Mouse (Mus musculus): ENCODE measurements around the gene Cnep1r1.

The Cnep1r1 gene

DNA sequence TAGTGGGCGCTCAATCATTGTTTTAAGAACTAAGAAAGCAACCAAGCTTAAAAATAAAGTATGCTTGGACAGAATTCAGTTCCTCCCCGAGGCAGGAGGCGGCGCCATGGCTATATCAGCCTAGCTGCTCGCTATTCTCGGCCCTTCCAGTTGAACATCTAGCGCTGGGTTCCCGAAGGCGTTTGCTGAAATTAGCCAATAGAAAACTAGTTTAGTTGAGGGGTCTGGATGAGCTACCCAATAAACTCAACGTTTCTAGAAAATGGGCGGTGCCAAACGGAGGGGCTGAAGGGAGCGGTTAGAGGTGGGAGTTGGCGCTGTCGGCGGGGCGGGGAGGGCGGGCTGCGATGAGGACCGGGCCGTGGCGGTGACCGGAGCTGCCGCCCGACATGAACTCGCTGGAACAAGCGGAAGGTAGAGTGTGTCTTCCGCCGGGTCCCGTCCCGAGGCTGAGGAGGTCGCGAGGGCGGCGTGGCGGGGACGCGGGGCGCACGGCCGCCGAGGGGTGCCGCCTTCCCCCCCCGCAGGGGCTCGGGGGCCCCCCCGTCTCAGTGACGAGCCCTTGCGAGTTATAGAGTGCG, at the start of gene Cnep1r1:
Cnep1r1 (plus strand) TSS at position 314 of the 581 bp plus-strand sequence.
- peak; percentile 71 to 95 for DNase-seq (ENCODE audit: low spot score in 2 of 2)

DNA sequence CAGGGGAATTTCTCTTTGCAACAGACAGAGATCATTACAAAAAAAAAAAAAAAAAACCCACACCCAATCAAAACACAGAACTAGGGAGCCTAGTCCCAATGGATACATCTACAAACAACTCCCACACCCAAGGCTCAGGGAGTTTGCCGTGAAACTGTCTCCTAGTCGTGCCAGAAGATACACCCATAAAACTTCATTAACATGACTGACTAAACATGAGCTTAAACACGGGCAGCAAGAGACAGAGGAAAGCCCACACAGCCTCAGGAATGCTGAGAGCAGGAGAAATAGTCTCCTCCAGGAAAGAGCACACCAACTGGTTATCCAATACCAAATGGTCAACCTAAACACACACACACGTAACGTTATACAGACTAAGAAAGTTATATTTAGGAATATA, 36.4 kb upstream of the Cnep1r1 start:
- DNase-seq (ENCODE audit: low spot score in 2 of 2) = no peak

DNA sequence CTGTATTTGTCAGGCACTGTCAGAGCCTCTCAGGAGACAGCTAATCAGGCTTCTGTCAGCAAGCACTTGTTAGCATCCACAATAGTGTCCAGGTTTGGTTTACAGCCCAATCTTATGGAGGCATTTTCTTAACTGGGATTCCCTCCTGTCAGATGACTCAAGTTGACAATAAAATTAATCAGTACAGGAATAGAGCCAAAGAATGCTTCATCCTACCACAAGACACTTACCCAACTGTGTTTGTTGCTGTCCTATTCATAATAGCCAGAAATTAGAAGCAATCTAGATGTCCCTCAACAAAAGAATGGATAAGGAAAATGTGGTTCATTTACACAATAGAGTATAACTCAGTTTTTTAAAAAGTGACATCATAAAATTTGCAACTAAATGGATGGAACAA, 30.6 kb upstream of the Cnep1r1 start:
- DNase-seq (ENCODE audit: low spot score in 2 of 2) = no peak

DNA sequence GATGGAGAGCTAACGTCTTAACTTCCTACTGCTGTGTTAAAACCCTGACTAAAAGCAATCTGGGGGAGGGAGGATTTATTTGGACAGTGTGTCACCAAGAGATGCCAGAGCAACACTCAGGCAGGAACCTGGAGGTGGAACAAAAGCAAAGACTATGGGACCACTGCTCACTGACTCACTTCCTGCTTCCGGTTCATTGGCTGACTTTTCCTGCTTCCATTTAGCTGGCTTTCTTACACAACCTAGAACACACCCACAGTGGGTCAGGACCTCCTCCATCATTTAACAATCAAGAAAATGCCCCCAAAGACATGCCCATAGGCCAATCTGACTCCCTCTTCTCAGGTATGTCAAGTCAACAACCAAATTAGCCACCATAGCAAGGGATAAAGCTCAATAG, 26.9 kb upstream of the Cnep1r1 start:
- no peak for DNase-seq (ENCODE audit: low spot score in 2 of 2)

DNA sequence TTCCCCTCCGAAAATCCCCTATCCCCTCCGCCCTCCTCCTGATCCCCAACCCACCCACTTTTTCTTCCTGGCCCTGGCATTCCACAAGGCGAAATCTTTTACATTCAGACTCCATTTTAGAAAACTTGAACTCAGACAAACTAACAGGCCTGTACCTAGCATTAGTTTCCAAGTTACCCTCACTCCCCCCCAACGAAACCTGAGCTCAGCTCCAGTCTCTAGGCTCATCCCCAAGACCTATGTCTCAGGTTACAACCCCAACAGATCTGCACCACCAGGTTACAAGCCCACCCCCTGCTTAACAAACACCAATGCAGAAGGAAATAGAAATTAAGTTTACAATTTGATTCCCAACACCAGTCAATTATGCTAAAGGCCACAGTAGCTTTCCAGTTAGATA, 25.2 kb upstream of the Cnep1r1 start:
- DNase-seq (ENCODE audit: low spot score in 2 of 2) = no peak

DNA sequence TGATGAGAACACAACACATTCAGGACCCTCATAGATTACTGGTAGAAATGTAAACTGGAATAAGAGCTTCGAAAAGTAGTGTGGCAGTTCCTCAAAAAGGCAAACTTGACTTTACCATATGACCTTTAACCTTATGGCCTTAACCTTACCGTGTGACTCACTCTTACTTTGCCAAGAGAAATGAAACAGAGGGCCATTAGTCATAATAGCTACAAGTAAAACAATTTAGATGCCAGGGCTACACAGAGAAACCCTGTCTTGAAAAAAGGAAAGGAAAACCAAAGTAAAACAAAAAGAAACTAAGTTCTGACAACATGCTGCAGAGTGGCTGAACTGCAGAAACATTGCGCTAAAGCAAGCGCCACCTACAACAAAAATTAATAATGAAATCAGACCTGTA, 19.7 kb upstream of the Cnep1r1 start:
- DNase-seq (ENCODE audit: low spot score in 2 of 2) = no peak

DNA sequence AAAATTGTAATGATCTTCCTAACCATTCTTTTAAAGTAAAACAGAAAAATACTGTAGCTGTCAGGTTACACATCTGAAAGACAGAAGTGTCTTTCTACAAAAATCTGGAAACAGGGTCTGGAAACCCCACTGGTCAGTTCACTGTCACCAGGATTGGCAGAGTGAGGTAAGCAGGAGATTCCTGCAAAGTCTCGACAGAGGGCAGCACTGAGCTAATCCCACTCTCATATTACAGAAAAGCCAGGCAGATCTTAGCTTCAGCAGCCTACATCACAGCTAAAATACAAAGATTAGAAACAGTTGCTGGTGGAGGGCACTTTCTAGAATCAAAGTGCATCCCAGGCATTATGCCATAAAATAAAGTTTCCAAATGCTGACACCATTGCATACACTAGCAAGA, 19.0 kb upstream of the Cnep1r1 start:
- DNase-seq (ENCODE audit: low spot score in 2 of 2) = peak; percentile 35 to 54

DNA sequence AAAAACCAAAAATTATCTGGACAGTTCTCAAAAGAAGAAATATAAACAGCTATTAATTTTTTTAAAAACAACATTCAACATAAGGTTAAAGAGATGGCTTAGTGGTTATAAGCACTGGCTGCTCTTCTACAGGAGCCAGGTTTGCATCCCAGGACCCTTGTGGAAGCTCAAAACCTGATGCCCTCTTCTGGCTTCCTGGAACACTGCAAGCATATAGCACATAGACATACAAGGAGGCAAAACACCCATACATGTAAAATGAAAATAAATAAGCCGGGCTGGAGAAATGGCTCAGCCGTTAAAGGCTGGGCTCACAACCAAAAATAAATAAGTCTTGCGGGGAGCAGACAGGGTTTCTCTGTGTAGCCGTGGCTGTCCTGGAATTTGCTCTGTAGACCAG, 9.3 kb upstream of the Cnep1r1 start:
- DNase-seq (ENCODE audit: low spot score in 2 of 2) = no peak

DNA sequence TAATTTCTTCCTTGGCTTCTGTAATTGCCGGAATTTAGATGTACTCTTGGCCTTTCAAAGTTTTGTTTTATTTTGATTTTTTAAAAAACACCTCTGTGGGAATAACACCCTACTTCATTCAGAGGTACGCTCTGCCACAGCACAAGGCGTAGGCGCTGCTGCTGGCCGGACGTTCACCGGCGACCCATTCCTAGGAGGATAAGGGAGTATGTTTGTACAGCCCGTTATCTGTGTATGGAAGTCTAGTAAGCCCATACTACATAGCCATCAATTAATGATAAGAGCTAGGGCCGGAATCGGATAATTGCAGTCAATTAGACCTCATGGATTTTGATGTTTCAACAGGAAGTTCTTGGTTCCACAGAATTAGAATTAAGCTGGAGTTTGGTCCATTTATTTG, 507 bp downstream of the Cnep1r1 start:
- DNase-seq (ENCODE audit: low spot score in 2 of 2) = peak in 1 of 2 experiments; percentile 6

DNA sequence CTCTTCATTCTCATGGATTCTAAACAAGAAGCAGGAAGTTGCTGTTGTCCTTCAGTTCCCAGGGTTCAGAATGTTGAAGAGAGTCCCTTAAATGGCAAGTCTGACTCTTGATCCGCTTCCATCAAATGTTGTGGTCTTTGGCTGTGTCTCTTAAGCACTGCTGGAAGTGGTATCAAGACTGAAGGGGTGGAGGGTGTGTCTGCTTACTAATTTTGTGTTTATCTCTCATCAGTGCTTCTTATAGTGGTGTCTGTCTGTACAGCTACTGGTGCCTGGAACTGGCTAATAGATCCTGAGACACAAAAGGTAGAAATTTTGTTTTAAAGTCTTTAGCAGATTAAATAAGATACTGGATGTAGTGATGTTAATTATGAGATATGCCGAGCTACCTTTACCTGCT, 6.3 kb downstream of the Cnep1r1 start:
- DNase-seq (ENCODE audit: low spot score in 2 of 2) = no peak

DNA sequence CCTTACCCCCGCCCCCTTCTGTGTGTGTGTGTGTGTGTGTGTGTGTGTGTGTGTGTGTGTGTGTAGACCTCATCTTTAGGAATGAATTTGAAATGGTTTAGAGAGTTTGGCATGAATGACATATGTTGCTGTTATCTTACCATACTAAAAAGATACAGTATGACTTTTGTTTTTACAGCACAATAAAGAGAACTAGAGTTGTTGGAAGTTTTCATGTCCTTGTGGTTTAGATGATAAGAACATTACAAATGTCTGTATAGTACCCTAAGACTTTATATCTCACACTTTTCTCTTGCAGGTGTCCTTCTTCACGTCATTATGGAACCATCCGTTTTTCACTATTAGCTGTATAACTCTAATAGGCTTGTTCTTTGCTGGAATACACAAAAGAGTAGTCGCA, 10.8 kb downstream of the Cnep1r1 start:
- DNase-seq (ENCODE audit: low spot score in 2 of 2) = no peak

DNA sequence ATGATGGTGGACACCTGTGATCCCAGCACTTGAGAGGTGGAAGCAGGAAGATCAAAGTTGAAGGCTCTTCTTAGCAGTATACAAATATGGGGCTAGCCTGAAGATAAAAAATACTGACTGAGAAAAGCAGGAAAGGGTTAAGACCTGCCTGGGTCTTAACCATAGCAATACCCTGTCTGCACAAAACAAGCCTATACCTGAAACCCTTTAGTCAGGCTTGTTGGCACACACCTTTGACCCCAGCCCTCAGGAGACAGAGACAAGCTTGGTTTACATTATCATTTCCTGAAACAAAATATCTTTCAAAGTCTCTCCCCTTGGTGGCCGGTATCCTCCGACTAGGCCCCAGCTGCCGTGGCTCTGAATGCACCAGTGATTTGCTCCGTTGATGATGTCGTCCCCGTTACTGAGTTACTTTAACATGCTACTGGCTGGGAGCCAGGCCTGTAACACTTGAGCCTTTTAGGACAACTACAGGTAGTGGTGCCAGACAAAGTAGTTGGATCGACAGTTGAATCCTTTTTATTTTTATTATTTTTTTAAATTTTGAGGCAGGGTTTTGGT, 12.3 kb downstream of the Cnep1r1 start:
- DNase-seq (ENCODE audit: low spot score in 2 of 2) = no peak

DNA sequence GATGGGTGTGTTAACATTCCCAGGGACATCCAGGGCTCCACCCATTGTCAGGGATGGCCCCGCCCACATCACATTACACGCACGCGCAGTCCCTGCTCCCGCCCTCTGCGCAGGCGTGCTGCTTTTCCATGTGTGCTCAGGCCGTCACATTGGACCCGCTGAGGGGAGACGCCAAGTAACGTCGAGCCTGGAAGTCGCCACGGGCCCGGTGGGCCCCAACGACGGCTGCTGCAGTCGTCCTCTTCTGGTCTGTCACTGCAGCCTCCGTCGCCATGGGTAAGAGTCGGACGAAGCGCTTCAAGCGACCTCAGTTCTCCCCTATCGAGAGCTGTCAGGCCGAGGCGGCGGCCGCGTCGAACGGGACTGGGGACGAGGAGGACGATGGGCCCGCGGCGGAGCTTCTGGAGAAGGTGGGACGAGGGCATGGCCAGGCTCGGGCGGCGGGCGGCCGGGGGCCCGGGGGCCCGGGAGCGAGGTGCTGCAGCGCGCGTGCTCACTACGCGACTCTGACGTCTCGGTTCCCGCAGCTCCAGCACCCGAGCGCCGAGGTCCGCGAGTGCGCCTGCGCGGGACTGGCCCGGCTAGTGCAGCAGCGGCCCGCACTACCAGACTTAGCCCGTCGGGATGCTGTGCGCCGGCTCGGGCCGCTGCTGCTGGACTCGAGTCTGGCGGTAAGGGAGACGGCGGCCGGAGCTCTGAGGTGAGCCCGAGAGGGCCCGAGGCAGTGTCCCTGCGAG, 19.3 kb downstream of the Cnep1r1 start, which contains the start of gene Heatr3:
Heatr3 (plus strand) TSS at position 108 of the 737 bp plus-strand sequence.
- peak; percentile 87 to 93 for DNase-seq (ENCODE audit: low spot score in 2 of 2)

DNA sequence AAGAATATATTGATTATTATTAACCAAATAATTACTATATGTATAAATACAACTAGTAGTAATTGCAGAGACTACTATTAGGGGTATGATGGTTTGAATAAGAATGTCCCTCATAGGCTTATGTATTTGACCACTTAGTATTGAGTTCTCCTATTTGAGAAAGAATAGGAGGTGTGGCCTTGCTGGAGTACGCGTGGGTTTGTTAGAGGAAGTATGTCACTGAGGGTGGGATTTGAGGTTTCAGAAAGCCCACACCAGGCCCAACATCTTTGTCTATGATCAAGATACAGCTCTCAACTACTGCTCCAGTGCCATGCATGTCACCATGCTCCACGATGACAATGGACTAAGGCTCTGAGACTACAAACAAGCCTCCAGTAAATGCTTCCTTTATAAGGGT, 20.7 kb downstream of the Cnep1r1 start:
- no peak for DNase-seq (ENCODE audit: low spot score in 2 of 2)

DNA sequence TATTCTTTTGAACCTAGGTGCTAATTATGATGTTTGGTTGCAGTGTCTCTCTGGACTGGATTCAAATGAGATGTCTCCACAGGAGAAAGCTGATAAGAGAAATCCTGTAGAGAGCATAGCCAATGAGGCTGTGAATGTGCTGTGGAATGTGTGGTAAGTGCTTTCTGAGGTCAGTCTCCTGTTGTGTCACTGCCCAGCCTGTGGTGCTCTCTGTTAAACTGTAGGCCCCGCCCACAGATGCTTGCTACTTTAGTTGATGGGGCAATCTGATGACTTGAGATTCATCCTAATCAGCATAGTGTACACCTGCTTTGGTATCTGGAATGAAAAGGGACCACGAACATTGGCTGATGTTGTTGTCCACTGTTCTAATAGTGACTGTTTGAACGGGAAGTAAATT, 23.1 kb downstream of the Cnep1r1 start:
- DNase-seq (ENCODE audit: low spot score in 2 of 2) = no peak

DNA sequence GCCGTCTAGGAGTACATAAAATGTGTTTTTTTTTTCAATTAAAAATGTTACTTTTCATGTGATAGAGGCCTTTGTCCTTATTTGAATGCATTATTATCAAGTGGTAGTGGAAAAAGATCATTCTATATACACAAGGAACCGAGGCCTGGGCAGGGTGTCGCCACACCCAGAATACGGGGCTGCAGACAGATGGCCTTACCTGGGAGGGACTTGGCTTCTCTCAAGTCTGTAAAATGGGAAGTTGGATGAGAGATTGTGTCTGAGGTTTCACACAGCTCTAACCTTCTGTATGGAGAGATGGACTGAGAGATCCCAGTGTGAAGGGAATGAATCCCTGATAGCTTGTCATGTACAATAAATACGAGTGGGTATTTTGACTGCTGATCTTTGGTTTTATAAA, 25.5 kb downstream of the Cnep1r1 start:
- no peak for DNase-seq (ENCODE audit: low spot score in 2 of 2)

DNA sequence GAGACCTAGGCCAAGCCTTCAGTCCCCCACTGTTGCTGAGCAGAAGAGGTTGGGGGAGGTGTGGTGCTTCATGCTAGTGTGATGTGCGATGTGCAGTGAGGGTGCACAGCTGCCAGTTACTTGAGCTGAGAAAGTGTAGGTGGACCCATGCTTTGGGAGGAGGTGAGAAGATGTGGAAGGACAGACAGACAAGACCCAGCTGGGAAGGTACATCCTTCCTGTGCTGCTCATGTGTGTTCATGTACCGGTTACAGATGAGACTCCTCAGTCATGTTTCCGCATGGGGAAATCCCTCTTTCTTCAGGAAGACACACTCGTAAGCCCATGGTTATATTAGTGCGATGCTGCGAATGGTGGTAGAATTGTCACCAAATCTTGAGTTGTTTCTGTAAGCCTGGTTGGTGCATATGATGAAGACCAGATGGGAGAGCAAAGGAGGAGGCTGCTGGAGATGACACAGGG, 32.4 kb downstream of the Cnep1r1 start:
- DNase-seq (ENCODE audit: low spot score in 2 of 2) = no peak

DNA sequence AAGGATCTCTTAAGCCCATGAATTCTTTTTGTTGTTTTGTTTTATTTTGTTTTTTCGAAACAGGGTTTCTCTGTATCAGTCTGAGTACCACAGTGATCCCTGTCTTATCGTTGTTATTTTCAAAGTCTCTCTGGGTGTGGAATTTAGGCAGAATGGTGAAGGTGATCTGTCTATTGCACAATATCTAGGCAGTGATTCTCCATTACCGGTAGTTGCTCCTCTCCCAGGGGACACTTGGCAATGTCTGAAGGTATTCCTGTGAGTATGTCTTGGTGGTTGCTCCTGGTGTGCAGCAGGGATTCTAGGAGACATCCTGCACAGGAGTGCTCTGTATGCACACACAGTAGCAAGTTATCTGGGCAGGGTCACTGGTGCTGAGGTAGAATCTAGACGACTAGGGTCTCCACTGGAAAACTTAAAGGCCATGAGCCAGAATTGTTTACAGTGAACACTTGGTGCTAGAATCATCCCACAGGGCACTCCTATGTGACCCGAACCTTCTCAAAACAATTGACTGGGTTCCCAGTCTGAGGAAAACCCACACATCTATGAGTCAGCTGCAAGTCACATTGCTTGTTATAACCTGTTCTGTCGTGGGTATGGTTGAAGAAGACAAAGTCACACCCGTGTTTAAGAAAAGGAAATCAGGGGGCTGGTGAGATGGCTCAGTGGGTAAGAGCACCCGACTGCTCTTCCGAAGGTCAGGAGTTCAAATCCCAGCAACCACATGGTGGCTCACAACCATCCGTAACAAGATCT, 41.8 kb downstream of the Cnep1r1 start:
- no peak for DNase-seq (ENCODE audit: low spot score in 2 of 2)

DNA sequence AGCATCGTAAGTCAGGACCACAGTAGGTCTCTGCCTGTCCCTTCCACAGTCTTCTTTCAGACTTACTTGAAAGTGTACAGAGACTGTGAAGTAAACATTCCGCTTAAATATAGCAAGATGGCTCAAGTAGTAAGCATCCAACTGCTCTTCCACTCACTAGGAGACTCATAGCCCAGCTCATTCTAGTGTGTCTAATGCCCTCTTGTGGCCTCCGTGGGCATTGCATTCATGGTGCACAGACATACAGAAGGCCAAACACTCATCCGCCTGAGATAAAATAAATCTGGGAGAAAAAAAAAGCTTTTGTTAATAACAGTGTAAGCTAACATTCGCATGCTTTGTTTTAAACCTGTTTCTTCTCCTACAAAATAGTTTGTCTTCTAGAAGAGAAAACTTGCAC, 42.9 kb downstream of the Cnep1r1 start:
- peak; percentile 50 to 67 for DNase-seq (ENCODE audit: low spot score in 2 of 2)

DNA sequence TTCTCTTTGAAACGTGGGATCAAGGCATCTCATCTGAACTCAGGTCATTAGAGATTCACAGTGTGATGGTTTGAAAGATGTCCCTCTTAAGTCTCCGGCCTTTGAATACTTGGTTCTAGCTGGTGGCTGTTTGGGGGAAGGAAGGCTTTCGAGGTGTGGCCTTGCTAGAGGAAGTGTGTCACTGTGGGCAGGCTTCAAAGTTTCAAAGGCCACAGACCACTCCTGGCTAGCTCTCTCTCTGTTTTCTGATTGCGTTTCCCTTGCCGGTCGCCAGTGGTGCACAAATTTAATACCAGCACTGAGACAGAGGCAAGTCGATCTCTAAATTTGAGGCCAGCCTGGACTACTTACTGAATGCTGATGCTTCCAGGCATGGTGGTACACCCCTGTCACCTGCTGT, 56.7 kb downstream of the Cnep1r1 start:
- DNase-seq (ENCODE audit: low spot score in 2 of 2) = no peak

DNA sequence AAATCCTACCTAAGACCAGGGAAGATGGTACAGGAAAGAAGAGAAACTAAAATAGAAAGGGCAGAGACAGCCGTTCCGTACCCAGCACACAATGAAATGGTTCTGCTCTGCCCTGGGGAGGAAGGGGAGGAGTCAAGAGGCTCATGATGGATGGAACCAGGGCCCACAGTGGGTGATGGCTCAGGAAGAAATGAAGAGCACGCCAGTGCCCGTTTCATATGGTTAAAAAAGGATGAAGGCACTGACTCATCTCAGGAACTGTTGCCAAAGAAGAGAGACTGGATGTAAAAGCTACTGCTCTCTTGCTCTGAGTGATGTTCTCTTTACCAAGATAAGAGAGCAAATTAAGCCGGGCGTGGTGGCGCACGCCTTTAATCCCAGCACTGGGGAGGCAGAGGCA, 58.7 kb downstream of the Cnep1r1 start:
- DNase-seq (ENCODE audit: low spot score in 2 of 2) = no peak

DNA sequence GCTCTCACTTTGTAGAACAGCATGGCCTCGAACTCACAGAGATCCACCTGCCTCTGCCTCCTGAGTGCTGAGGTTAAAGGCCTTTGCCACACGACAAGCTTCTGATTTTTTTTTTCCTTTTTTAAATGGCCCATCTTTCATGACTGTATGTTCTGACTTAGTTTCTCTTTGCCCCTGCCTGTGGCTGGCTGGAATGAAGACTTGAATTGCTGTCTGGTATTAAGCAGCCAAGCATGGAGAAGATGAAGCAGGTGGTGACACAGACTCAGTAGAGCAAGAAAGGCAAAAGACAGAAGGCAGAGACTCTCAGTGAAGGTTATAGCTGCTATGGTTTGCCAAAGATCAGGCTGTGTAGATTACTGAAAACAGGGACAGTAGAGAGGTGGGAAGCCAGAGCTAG, 64.6 kb downstream of the Cnep1r1 start:
- DNase-seq (ENCODE audit: low spot score in 2 of 2) = no peak
